Mouse (Mus musculus) ES-Bruce4 (cell line): ENCODE data around the gene Thnsl2. TPM values are rescaled to one million over a fixed set of nuclear protein-coding genes. Genes with fewer than 3 reads are reported as not detected.

Experiments
- H3K27ac ChIP-seq: 2 replicates; pipeline ENCODE4 v1.5.1; 2012; ENCODE audit warnings: low read length, inconsistent platforms; ENCODE audit not compliant: insufficient read depth
- H3K27me3 ChIP-seq: 2 replicates; pipeline ENCODE4 v1.6.1; 2012; ENCODE audit warnings: mild to moderate bottlenecking, low read length, inconsistent platforms; ENCODE audit not compliant: control insufficient read depth, poor library complexity, insufficient read depth, severe bottlenecking
- H3K36me3 ChIP-seq: 2 replicates; pipeline ENCODE4 v1.6.1; 2012; ENCODE audit warnings: inconsistent platforms, mild to moderate bottlenecking, low read length, moderate library complexity; ENCODE audit not compliant: control insufficient read depth, poor library complexity, insufficient read depth, severe bottlenecking
- H3K4me1 ChIP-seq: one replicate; pipeline ENCODE4 v1.8.1; 2011; ENCODE audit warnings: low read length; ENCODE audit not compliant: control insufficient read depth, insufficient read depth
- H3K4me3 ChIP-seq: 2 replicates; pipeline ENCODE4 v1.5.1; 2011; ENCODE audit warnings: low read depth, mild to moderate bottlenecking, low read length
- H3K9ac ChIP-seq: 2 replicates; pipeline ENCODE4 v1.6.1; 2012; ENCODE audit warnings: low read depth, mild to moderate bottlenecking, inconsistent platforms; ENCODE audit not compliant: poor library complexity, severe bottlenecking
- H3K9me3 ChIP-seq: replicated peaks from 2 replicates; pipeline ENCODE4 v1.6.1; 2012; ENCODE audit warnings: mild to moderate bottlenecking, low read length, inconsistent platforms; ENCODE audit not compliant: control insufficient read depth, poor library complexity, insufficient read depth, severe bottlenecking
- CTCF ChIP-seq: IDR thresholded peaks from one replicate; pipeline ENCODE4 v1.8.1; 2011; ENCODE audit warnings: low read depth, low read length
- EP300 ChIP-seq: IDR thresholded peaks from 2 replicates; pipeline ENCODE4 v1.6.1; 2011; ENCODE audit warnings: low read depth, low read length; ENCODE audit not compliant: insufficient read depth
- POLR2A ChIP-seq: IDR thresholded peaks from one replicate; pipeline ENCODE4 v1.8.1; 2011; ENCODE audit warnings: low read length; ENCODE audit not compliant: insufficient read depth
- polyA plus RNA-seq: library from polyadenylated mRNA; stranded (reverse); fragments of >200 nt; gene quantifications from 2 replicates; pipeline ENCODE4 v1.2.4, GENCODE M21; 2011; ENCODE audit warnings: low read depth; ENCODE audit not compliant: missing spikeins, insufficient read depth, insufficient read length

The Thnsl2 gene
- polyA plus RNA-seq, 1 experiment, result 4.0 TPM

- Histone ChIP-seq H3K27ac (no peak overlapping the region), H3K9me3 (no peaks in the 10 kb centered on the region), H3K4me1 (peaks cover 5% of the 10 kb centered on the region), H3K27me3 (no peaks in the 10 kb centered on the region), H3K36me3 (no peaks in the 10 kb centered on the region), H3K4me3 (no peak overlapping the region), H3K9ac (no peak overlapping the region)
- no peak for TF ChIP-seq CTCF
- TF ChIP-seq EP300, result no peak
- TF ChIP-seq POLR2A, result no peak
These were observed 10.6 kb upstream of the Thnsl2 start for GRCm38 (mm10) chr6:71154861-71155260.

GRCm38 (mm10) chr6:71153486-71153885 lies 9.2 kb upstream of the Thnsl2 start:
- TF ChIP-seq CTCF, result no peak
- no peak for TF ChIP-seq POLR2A
- no peak for TF ChIP-seq EP300
- Histone ChIP-seq H3K36me3 (no peaks in the 10 kb centered on the region), H3K4me1 (peaks cover 5% of the 10 kb centered on the region), H3K27ac (no peak overlapping the region), H3K27me3 (no peaks in the 10 kb centered on the region), H3K9ac (no peak overlapping the region), H3K9me3 (no peaks in the 10 kb centered on the region), H3K4me3 (no peak overlapping the region)

GRCm38 (mm10) chr6:71151098-71151497 lies 6.9 kb upstream of the Thnsl2 start:
- H3K4me3 ChIP-seq, result no peak overlapping the region
- no peaks in the 10 kb centered on the region for H3K27me3 ChIP-seq
- H3K36me3 ChIP-seq, result no peaks in the 10 kb centered on the region
- H3K4me1 ChIP-seq, result peaks cover 5% of the 10 kb centered on the region
- H3K9ac ChIP-seq, result no peak overlapping the region
- H3K9me3 ChIP-seq, result no peaks in the 10 kb centered on the region
- H3K27ac ChIP-seq, result no peak overlapping the region
- TF ChIP-seq CTCF (no peak), POLR2A (no peak), EP300 (no peak)

- Histone ChIP-seq H3K9ac (no peak overlapping the region), H3K27me3 (no peaks in the 10 kb centered on the region), H3K9me3 (no peaks in the 10 kb centered on the region), H3K27ac (no peak overlapping the region), H3K4me1 (peaks cover 5% of the 10 kb centered on the region), H3K36me3 (no peaks in the 10 kb centered on the region), H3K4me3 (no peak overlapping the region)
- TF ChIP-seq CTCF (peak; percentile 84), POLR2A (no peak), EP300 (0 out of 2 replicates have a peak, but pooled peaks have one; percentile 49)
These were observed 5.3 kb upstream of the Thnsl2 start for GRCm38 (mm10) chr6:71149534-71149933.

- Histone ChIP-seq H3K9me3 (no peaks in the 10 kb centered on the region), H3K36me3 (no peaks in the 10 kb centered on the region), H3K27me3 (no peaks in the 10 kb centered on the region), H3K27ac (no peak overlapping the region), H3K4me1 (peaks cover 5% of the 10 kb centered on the region), H3K9ac (no peak overlapping the region), H3K4me3 (no peak overlapping the region)
- TF ChIP-seq EP300, result 0 out of 2 replicates have a peak, but pooled peaks have one; percentile 35
- no peak for TF ChIP-seq CTCF
These were observed 4.1 kb upstream of the Thnsl2 start for GRCm38 (mm10) chr6:71148336-71148735.

GRCm38 (mm10) chr6:71145288-71145989 lies 1.2 kb upstream of the Thnsl2 start:
- H3K4me1 ChIP-seq, result no peaks in the 10 kb centered on the region
- H3K9ac ChIP-seq, result no peak overlapping the region

More at GRCm38 (mm10) chr6:71145288-71145989, 1.2 kb upstream of the Thnsl2 start:
- Histone ChIP-seq H3K9me3 (no peaks in the 10 kb centered on the region), H3K4me3 (no peak overlapping the region), H3K27ac (no peak overlapping the region), H3K36me3 (no peaks in the 10 kb centered on the region), H3K27me3 (no peaks in the 10 kb centered on the region)
- TF ChIP-seq POLR2A, result no peak
- no peak for TF ChIP-seq CTCF
- TF ChIP-seq EP300, result no peak
